Mouse (Mus musculus) right cerebral cortex, postnatal 10 days (tissue): ENCODE measurements at regions not wholly inside any gene's neighbourhood (a gene's known extent, or its start where the extent isn't known, plus 50 kb on each side); places are given as distances from the start of the nearest gene placed in this dataset.

Experiments used
- DNase-seq, 2 experiments: peaks; one replicate each; pipeline ENCODE4 v3.0.0; 2021; ENCODE audit warnings: low spot score in 2 of 2

GRCm38 (mm10) chrX:6261469-6261868 lies 59.1 kb downstream of the Bmp15 start:
- DNase-seq: peak; percentile 70 to 81

DNA sequence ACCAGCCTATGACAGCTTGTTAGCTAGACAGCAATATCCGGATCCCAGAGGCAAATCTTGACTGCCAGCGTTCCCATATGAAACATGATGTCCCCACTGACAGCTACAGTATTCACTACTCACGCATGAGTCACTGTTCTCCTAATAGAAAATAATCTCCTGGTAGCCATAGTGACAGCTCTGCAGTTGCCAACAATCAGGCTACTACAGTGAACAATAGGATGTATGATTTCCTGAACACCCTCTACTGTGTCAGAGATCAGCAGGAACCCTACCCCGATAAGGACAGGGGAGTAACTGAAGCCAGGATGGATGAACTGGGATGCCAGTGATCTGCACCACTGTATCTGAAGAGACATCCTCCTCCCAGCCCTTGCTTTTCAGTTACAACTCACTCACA lies 62.0 kb downstream of the Bmp15 start:
- no peak for DNase-seq

DNA sequence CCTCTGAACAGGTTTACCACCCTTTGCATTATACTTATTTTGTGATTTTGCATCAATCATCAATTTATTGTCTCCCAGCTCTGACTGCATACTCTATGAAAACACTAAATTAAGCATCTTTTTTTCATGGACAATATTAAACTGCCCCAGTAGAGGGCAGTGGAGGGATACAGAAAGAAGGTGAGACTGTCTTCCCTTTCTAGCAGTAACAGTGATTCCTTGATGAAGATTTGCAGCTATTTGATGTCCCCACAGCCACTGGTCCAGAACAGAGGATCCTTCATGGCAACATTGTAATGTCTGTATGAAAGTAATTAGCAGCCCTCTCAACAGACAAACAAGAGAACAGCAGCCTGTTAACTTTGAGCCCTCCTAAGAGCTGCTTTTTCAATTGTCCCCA lies 66.5 kb downstream of the Bmp15 start:
- no peak for DNase-seq

DNA sequence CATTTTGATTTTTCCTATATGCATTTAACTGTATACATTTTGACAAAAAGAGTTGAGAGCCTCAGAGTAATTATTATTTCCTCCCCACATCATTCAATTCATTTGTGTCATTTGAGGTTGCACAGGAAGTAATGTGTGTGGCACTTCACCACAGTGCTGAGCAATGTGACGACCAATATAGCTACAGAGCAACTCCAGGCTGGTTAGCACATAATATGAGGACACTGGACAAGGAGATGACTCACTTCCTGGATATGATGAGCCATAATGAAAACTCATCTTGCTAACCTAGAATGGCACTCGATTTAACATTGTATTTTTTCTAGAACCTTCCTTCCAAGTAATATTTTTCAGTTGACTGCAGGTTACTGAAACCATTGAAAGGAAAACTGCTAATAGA lies 67.6 kb downstream of the Bmp15 start:
- DNase-seq: no peak
